Comparison of ENCODE assay signal across 48 mouse cellular contexts in the genomic region with DNA sequence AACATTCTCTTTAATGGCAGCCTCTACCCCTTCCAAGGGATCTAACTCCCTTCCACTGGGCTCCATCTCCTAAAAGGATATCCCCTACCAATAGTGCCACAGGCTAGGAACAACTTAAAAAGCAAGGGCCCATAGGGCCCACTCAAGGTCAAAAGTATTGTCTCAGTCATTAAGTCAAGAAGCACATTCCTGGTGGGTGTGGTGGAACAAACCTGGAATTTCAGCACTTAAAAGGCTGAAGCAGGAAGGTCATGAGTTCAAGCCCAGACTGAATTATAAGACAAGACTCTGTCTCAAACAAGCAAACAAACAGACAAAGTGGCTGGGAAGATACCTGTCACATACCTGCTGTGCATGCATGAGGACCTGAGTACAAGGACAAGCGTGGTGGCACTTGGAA. TPM values are rescaled to one million over a fixed set of nuclear protein-coding genes. Genes with fewer than 3 reads are reported as not detected.
"Had no signal": no experiment of that assay in that cellular context is flagged by ENCODE, and none has a peak within 500 bp of the region (broad histone marks: within the 10 kb centered on the region; RNA-seq: fewer than 3 reads in every experiment).

No protein-coding gene starts in this region.

- H3K4me3 ChIP-seq: heart, embryonic 12.5 days; heart, embryonic 13.5 days; heart, embryonic 15.5 days; hindbrain, embryonic 10.5 days; hindbrain, embryonic 12.5 days; hindbrain, embryonic 13.5 days; hindbrain, embryonic 15.5 days; intestine, embryonic 15.5 days; kidney, embryonic 15.5 days; layer of hippocampus, adult 2 months; left cerebral cortex, adult 2 months had no signal

- H3K27me3 ChIP-seq: heart, embryonic 12.5 days; hindbrain, embryonic 12.5 days; hindbrain, embryonic 13.5 days; hindbrain, embryonic 15.5 days; intestine, embryonic 15.5 days; kidney, embryonic 15.5 days had no signal

- H3K27ac ChIP-seq: heart, embryonic 13.5 days; heart, embryonic 15.5 days; hindbrain, embryonic 10.5 days; hindbrain, embryonic 12.5 days; hindbrain, embryonic 13.5 days; hindbrain, embryonic 14.5 days; hindbrain, embryonic 15.5 days; hindbrain, postnatal 0 days; intestine, embryonic 15.5 days; kidney, embryonic 15.5 days; kidney, postnatal 0 days; layer of hippocampus, adult 2 months; left cerebral cortex, adult 2 months had no signal

- H3K9ac ChIP-seq: heart, embryonic 12.5 days; heart, embryonic 13.5 days; heart, embryonic 15.5 days; hindbrain, embryonic 12.5 days; hindbrain, embryonic 13.5 days; hindbrain, embryonic 14.5 days; hindbrain, embryonic 15.5 days; intestine, embryonic 15.5 days; kidney, embryonic 15.5 days had no signal

- H3K36me3 ChIP-seq: heart, embryonic 12.5 days; heart, embryonic 13.5 days; heart, embryonic 15.5 days; hindbrain, embryonic 10.5 days; hindbrain, embryonic 12.5 days; hindbrain, embryonic 13.5 days; hindbrain, embryonic 15.5 days; intestine, embryonic 15.5 days; kidney, embryonic 15.5 days had no signal

- H3K4me1 ChIP-seq: hindbrain, embryonic 10.5 days; hindbrain, embryonic 12.5 days; hindbrain, embryonic 13.5 days; hindbrain, embryonic 15.5 days; intestine, embryonic 15.5 days; kidney, embryonic 15.5 days had no signal

- DNase-seq: heart, postnatal 10 days; heart, postnatal 14 days; heart, postnatal 36 days; kidney, adult 11 months; kidney, adult 18-20 months; kidney, adult 2 months; kidney, adult 8-10 months; kidney, adult 9 months; kidney, postnatal 10 days; kidney, postnatal 14 days; kidney, postnatal 25 days; kidney, postnatal 36 days; kidney, postnatal 4 days; layer of hippocampus, postnatal 36 days had no signal

- H3K9me3 ChIP-seq: heart, embryonic 12.5 days; heart, embryonic 13.5 days; heart, embryonic 15.5 days; hindbrain, embryonic 10.5 days; hindbrain, embryonic 12.5 days; hindbrain, embryonic 13.5 days; hindbrain, embryonic 15.5 days; intestine, embryonic 15.5 days; kidney, embryonic 15.5 days had no signal

RNA-seq across cellular contexts. Expression of gene Rnf212b, which starts 18.0 kb away (rescaled TPM):
- total RNA-seq: heart, postnatal 10 days; heart, postnatal 14 days; heart, postnatal 25 days; heart, postnatal 36 days; hematopoietic stem cell, adult 5-6 weeks; hindbrain, postnatal 0 days; layer of hippocampus, adult 18-20 months; layer of hippocampus, adult 2 months; layer of hippocampus, adult 8-10 months; layer of hippocampus, postnatal 10 days; layer of hippocampus, postnatal 14 days; layer of hippocampus, postnatal 25 days; layer of hippocampus, postnatal 36 days; left cerebral cortex, adult 18-20 months; left cerebral cortex, adult 2 months; left cerebral cortex, adult 8-10 months had no signal
- polyA plus RNA-seq: heart, embryonic 11.5 days; heart, embryonic 12.5 days; heart, embryonic 13.5 days; heart, embryonic 14.5 days; heart, embryonic 15.5 days; heart, embryonic 16.5 days; hindbrain, embryonic 10.5 days; hindbrain, embryonic 11.5 days; hindbrain, embryonic 12.5 days; hindbrain, embryonic 13.5 days; hindbrain, embryonic 14.5 days; hindbrain, embryonic 15.5 days; hindbrain, embryonic 16.5 days; hindbrain, postnatal 0 days; inflammation-experienced regulatory T-cells, adult 6 months; intestine, embryonic 14.5 days; intestine, embryonic 15.5 days; intestine, embryonic 16.5 days; intestine, postnatal 0 days; kidney, embryonic 14.5 days; kidney, embryonic 15.5 days; large intestine, adult 2 months had no signal
